Mouse (Mus musculus) c-Kit-positive CD71-negative TER-119-negative erythroid progenitor cells, embryonic 14.5 days (primary cell): ENCODE measurements around the gene Epha10.

Experiments used
- DNase-seq: peaks from one replicate; pipeline ENCODE4 v3.0.0-alpha.2; 2013; ENCODE audit warnings: low read depth

Epha10 gene

GRCm38 (mm10) chr4:124880599-124880998 lies at the start of gene Epha10:
Gene Epha10 (plus strand): TSS chr4:124880899.
- no peak for DNase-seq

- DNase-seq: no peak
Measured at GRCm38 (mm10) chr4:124832796-124833195, 47.9 kb upstream of the Epha10 start.

- DNase-seq: no peak
Measured at GRCm38 (mm10) chr4:124838035-124838700, 42.5 kb upstream of the Epha10 start.

GRCm38 (mm10) chr4:124840998-124841397 lies 39.7 kb upstream of the Epha10 start:
- DNase-seq: no peak

GRCm38 (mm10) chr4:124843493-124843892 lies 37.2 kb upstream of the Epha10 start:
- DNase-seq: no peak

GRCm38 (mm10) chr4:124847573-124847972 lies 33.1 kb upstream of the Epha10 start:
- peak; percentile 75 for DNase-seq

GRCm38 (mm10) chr4:124849631-124850260 lies 31.0 kb upstream of the Epha10 start:
- no peak for DNase-seq

GRCm38 (mm10) chr4:124850261-124850913 lies 30.3 kb upstream of the Epha10 start, which contains the start of gene Yrdc:
Gene Yrdc (plus strand): TSS chr4:124850679.
- peak; percentile 84 for DNase-seq

GRCm38 (mm10) chr4:124850933-124851658 lies 29.6 kb upstream of the Epha10 start, which contains the start of gene 1110065P20Rik:
Gene 1110065P20Rik (minus strand): TSS chr4:124851196.
- peak; percentile 47 for DNase-seq

GRCm38 (mm10) chr4:124856294-124856693 lies 24.4 kb upstream of the Epha10 start:
- no peak for DNase-seq

- DNase-seq: no peak
Measured at GRCm38 (mm10) chr4:124858370-124858769, 22.3 kb upstream of the Epha10 start.

- peak; percentile 67 for DNase-seq
Measured at GRCm38 (mm10) chr4:124860446-124860845, 20.3 kb upstream of the Epha10 start.

- no peak for DNase-seq
Measured at GRCm38 (mm10) chr4:124861283-124862188, 19.2 kb upstream of the Epha10 start, which contains the start of gene Maneal. Gene Maneal (minus strand): TSS chr4:124862171.

GRCm38 (mm10) chr4:124872719-124873118 lies 8.0 kb upstream of the Epha10 start:
- DNase-seq: no peak

- no peak for DNase-seq
Measured at GRCm38 (mm10) chr4:124881341-124881908, 726 bp downstream of the Epha10 start.

- no peak for DNase-seq
Measured at GRCm38 (mm10) chr4:124882151-124882729, 1.5 kb downstream of the Epha10 start.

- DNase-seq: no peak
Measured at GRCm38 (mm10) chr4:124888702-124889101, 8.0 kb downstream of the Epha10 start.

- no peak for DNase-seq
Measured at GRCm38 (mm10) chr4:124889935-124890334, 9.2 kb downstream of the Epha10 start.

GRCm38 (mm10) chr4:124890831-124891230 lies 10.1 kb downstream of the Epha10 start:
- DNase-seq: no peak

- no peak for DNase-seq
Measured at GRCm38 (mm10) chr4:124893769-124894168, 13.1 kb downstream of the Epha10 start.
